Mouse (Mus musculus) T-helper 1 cell (primary cell): ENCODE data around the gene Adra2a.

Experiments
- in situ Hi-C: fragments of 300-600 bp; cut with MboI, MseI; formaldehyde crosslinking; loops from one replicate; pipeline ENCODE4 v1.15.1; 2025; ENCODE audit warnings: high pct_unique_total_duplicates

The Adra2a gene

GRCm38 (mm10) chr19:54043851-54044250, at the start of gene Adra2a:
Gene Adra2a (plus strand): TSS chr19:54044151.
- in situ Hi-C loops, result no loop called here

- in situ Hi-C loops, result loop anchor here (10.0 kb wide), 1 partner anchor 519 kb away; no protein-coding TSS in a partner anchor
Observed at GRCm38 (mm10) chr19:53994276-53994675, 49.7 kb upstream of the Adra2a start.

- in situ Hi-C loops, result no loop called here
Observed at GRCm38 (mm10) chr19:54010973-54011372, 33.0 kb upstream of the Adra2a start.

- in situ Hi-C loops, result no loop called here
Observed at GRCm38 (mm10) chr19:54014999-54015398, 29.0 kb upstream of the Adra2a start.

GRCm38 (mm10) chr19:54015503-54015902, 28.4 kb upstream of the Adra2a start:
- in situ Hi-C loops, result no loop called here

- in situ Hi-C loops, result no loop called here
Observed at GRCm38 (mm10) chr19:54035100-54035499, 8.9 kb upstream of the Adra2a start.

GRCm38 (mm10) chr19:54039441-54039840, 4.5 kb upstream of the Adra2a start:
- in situ Hi-C loops, result no loop called here

- in situ Hi-C loops, result no loop called here
Observed at GRCm38 (mm10) chr19:54040356-54041028, 3.5 kb upstream of the Adra2a start.

- in situ Hi-C loops, result no loop called here
Observed at GRCm38 (mm10) chr19:54041029-54041367, 3.0 kb upstream of the Adra2a start.

GRCm38 (mm10) chr19:54044507-54045371, 788 bp downstream of the Adra2a start:
- in situ Hi-C loops, result no loop called here

GRCm38 (mm10) chr19:54045412-54045811, 1.5 kb downstream of the Adra2a start:
- in situ Hi-C loops, result no loop called here

- in situ Hi-C loops, result no loop called here
Observed at GRCm38 (mm10) chr19:54045931-54046683, 2.2 kb downstream of the Adra2a start.

- in situ Hi-C loops, result no loop called here
Observed at GRCm38 (mm10) chr19:54046684-54047070, 2.7 kb downstream of the Adra2a start.

GRCm38 (mm10) chr19:54047386-54048050, 3.6 kb downstream of the Adra2a start:
- in situ Hi-C loops, result no loop called here

- in situ Hi-C loops, result no loop called here
Observed at GRCm38 (mm10) chr19:54048161-54048885, 4.4 kb downstream of the Adra2a start.

GRCm38 (mm10) chr19:54051651-54052050, 7.7 kb downstream of the Adra2a start:
- in situ Hi-C loops, result loop anchor here (25.0 kb wide), 1 partner anchor 1011 kb away; no protein-coding TSS in a partner anchor

GRCm38 (mm10) chr19:54055845-54056244, 11.9 kb downstream of the Adra2a start:
- in situ Hi-C loops, result loop anchor here (25.0 kb wide), 1 partner anchor 1006 kb away; no protein-coding TSS in a partner anchor

GRCm38 (mm10) chr19:54068447-54068846, 24.5 kb downstream of the Adra2a start:
- in situ Hi-C loops, result loop anchor here (25.0 kb wide), 1 partner anchor 994 kb away; no protein-coding TSS in a partner anchor

- in situ Hi-C loops, result loop anchor here (25.0 kb wide), 1 partner anchor 992 kb away; no protein-coding TSS in a partner anchor
Observed at GRCm38 (mm10) chr19:54070521-54070920, 26.6 kb downstream of the Adra2a start.

GRCm38 (mm10) chr19:54072233-54072800, 28.4 kb downstream of the Adra2a start:
- in situ Hi-C loops, result loop anchor here (25.0 kb wide), 1 partner anchor 990 kb away; no protein-coding TSS in a partner anchor
